Mouse (Mus musculus) gastrocnemius, postnatal 4 days (tissue): ENCODE data around the gene Dhdh. TPM values are rescaled to one million over a fixed set of nuclear protein-coding genes. Genes with fewer than 3 reads are reported as not detected.
"Not testable (repeated sequence)": the region's sequence is repeated elsewhere in the genome, so short reads cannot be mapped to it uniquely, and the experiment has no call there.

Experiments
- DNase-seq, 2 experiments: peaks; one replicate each; pipeline ENCODE4 v3.0.0; 2021 to 2022; ENCODE audit warnings: low spot score in 2 of 2, mixed read lengths in 2 of 2
- long read RNA-seq, 2 experiments: library from polyadenylated mRNA; stranded (forward); transcript quantifications; one replicate each; pipeline ENCODE4 v2.0.0; 2021
- total RNA-seq, 2 experiments: library from RNA; stranded (reverse); gene quantifications; 2 replicates each; pipeline ENCODE4 v1.2.3; 2021

The Dhdh gene
- total RNA-seq: 1 to 10 TPM; 8.3 TPM
- long read RNA-seq, experiment 1, full-length matches to known transcripts: 1 of 2 reads
- long read RNA-seq, experiment 1, partial matches to known transcripts: 1 of 2 reads
- long read RNA-seq, experiment 1, other reads (novel, unspliced or antisense): 0 of 2 reads
- long read RNA-seq, experiment 2: 0 reads

DNA sequence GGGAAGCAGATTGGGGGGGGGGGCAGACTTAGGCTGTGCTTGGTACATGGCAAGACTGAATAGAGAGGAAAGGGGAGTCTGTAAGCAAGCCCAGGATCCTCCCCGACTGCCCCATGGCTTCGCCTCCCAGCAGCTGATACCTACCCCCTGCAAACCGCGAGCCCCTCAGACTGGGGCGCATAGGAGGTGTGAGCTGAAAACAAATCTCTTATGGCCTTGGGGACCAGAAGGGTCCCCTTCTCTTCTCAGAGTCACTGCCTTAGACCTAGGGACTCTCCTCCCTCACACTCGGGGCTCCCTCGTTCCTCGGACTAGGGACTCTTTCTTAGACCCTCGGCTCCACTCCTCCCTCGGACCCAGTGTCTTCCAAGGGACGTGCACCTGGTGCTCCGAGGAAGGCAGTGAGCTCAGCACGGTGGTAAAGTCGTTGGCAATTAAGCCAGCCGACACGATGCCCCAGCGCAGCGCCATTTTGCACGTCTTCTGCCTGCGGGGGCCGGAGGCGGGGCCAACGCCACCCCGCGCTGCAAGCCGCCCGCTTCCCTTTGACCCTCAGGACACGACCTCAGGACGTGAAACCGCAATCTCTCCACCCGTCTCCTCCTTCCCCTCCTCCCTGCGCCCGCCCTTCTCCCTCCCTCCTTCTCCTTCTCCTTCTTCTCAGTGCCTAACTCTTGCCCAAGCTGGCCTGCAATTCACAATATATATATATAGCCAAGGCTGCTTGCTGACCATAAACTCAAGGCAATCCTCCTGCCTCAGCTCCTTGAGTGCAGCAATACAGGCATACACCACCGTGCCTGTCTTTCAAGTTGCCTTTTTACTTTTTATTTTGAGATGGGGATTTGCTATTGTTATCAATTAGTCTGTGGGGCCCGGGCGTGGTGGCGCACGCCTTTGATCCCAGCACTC, at the start of gene Dhdh:
Gene Dhdh, minus strand, starts transcription at position 513 of the 912 bp plus-strand sequence.
- peak in 1 of 2 experiments; percentile 58 for DNase-seq

- DNase-seq: no peak
These were observed 49.0 kb upstream of the Dhdh start for GRCm38 (mm10) chr7:45537602-45538001.

DNA sequence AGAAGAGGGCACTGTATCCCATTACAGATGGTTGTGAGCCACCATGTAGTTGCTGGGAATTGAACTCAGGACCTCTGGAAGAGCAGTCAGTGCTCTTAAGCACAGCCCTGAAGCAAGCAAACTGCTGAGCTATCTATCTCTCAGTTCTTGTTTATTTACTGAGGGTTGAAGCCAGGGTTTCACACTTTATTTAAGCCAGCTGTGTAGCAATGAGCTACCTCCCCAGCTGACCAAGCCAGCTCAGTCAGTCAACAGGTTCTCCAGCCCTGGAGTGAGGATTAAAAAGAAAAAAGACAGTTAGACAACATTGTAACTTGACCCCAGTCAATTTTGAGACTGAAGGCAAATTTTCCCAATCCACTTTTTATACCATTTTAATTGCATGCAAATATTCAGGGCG, 47.1 kb upstream of the Dhdh start:
- DNase-seq: no peak

DNA sequence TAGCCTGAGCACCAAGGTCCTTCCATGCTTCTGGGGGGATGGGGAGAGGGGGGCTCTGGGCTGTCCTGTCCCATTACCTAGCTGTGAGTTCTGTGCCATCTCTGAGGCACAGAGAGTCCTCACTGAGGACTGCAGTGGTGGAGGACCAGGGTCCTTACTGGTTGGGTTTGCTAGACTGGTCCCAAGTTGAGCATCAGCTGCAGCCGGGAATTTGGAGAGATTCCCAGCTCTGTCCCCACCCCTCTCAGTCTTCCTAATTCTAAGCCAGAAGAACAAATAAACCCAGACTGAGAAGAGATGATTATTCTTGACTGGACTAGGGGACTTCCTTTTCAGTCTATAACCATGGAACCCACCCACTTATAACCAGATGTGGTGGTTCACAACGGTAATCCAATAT, 42.0 kb upstream of the Dhdh start:
- DNase-seq: peak in 1 of 2 experiments; percentile 63

GRCm38 (mm10) chr7:45529461-45529860, 40.9 kb upstream of the Dhdh start:
- DNase-seq: peak in 1 of 2 experiments; percentile 53

- DNase-seq: not testable (repeated sequence)
These were observed 38.6 kb upstream of the Dhdh start for GRCm38 (mm10) chr7:45527169-45527568.

DNA sequence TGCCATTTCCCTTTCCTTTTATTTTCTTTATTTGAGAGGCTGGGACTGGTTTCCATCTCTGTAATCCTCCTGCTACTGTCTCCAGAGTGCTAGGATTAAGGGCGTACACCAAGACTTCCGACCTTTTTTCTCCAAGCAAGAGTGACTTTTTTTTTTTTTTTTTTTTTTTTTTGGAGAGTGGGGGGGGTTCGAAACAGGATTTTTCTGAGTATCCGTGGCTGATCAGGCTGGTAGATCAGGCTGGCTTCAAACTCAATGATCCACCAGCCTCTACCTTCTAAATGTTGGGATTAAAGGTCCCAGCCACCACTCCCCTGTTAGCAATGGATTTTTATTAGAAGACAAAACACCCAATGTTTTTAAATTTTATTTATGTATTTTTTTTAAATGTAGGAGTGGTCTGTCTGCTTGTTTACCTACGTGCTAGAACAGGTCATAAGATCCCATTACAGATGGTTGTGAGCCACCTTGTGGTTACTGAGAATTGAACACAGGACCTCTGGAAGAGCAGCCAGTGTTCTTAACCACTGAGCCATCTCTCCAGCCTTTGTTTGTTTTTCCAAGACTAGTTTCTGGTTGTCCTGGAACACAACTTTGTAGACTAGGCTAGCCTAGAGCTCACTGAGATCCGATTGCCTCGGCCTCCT, 38.0 kb upstream of the Dhdh start:
- DNase-seq: no peak

DNA sequence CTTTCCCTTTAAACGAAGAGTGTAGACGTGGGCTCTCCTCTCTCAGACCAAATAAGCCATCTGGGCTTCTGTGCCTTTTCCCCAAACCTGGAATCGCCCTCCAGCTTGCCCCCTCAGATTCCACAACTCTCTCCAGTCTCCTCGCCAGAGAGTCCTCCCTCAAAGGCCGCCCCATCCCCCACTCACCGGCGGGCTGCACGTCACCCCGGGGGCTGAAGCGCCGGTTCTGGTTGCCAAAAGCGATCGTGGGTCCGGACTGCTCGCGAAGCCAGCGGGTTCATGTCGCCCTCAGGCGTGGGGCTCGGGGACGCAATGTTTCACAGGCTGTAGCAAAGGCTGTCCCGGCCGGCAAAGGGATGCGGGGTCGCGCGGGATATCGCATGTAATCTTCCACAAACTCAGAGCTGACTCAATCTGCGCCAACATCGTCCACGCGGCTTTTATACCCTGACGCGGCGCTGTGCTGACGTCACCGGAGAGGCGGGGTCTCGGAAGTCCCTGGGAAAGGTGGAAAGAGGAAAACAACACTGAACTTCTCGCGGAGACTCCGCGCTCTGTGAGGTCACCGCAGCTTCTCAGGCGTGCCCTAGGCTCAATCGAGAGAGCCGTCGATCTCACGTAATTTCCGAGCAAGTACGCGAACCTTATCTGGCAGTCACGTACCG, 37.3 kb upstream of the Dhdh start, which contains the start of the genes Ppp1r15a and Plekha4:
Gene Ppp1r15a, minus strand, starts transcription at position 460 of the 665 bp plus-strand sequence.
Gene Plekha4, plus strand, starts transcription at position 522 of the 665 bp plus-strand sequence.
- peak; percentile 91 to 92 for DNase-seq

DNA sequence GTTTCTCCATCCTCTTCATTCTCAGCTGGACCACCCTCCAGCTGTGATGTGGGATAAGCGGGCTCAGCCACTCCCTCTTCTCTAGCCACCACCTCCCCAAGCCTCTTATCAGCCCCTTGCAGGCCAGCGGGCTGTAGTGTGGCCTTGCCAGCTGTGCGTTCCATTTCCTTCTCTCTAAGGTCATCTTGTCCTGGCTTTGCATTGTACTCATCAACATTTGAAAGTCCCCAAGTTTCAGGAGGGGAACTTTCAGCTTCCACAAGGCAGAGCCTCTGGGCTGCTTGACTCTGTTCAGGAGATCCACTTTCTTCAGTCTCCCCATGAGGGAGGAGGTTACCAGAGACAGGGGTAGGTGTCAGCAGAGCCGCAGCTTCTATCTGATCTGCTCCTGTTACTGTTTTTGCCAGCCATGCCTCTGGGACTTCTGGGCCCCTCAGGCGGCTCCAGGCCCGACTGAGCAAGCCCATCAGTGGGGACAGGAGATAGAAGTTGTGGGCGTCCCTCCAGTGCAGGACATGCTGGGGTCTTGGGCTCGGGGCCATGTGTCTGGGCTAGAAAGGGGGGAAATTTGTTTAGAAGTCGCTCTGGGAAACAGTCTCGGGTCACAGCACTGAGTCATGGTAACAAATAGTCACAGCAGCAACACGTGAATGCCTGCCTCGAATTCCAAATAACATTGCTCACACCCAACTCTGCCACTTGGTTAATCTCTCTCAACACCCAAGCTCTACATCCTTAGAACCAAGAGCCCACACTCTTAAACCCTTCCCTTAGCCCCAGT, 36.4 kb upstream of the Dhdh start:
- no peak for DNase-seq

DNA sequence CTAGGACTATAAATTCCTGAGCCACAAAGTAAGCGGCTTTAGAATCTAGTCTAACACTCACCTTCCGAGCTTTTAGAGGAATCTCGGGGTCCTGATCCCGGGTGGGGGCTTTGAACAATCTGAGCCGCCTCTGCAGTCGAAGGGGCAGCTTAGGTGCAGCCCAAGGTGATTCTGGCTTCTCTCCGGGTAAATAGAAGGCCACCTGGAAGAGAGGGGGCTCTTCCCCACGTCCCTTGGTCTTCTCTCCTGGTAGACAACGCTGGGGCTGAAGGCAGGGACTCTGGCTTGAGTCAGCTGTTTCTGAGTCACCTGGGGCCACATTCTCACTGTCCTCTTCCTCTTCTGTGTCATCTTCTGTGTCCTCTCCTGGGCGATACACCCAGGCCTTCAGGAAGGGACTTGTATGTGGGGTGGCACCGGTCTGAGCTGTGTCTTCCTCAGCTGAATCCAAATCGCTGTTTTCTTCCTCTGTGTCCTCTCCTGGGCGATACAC, 35.1 kb upstream of the Dhdh start:
- no peak for DNase-seq

DNA sequence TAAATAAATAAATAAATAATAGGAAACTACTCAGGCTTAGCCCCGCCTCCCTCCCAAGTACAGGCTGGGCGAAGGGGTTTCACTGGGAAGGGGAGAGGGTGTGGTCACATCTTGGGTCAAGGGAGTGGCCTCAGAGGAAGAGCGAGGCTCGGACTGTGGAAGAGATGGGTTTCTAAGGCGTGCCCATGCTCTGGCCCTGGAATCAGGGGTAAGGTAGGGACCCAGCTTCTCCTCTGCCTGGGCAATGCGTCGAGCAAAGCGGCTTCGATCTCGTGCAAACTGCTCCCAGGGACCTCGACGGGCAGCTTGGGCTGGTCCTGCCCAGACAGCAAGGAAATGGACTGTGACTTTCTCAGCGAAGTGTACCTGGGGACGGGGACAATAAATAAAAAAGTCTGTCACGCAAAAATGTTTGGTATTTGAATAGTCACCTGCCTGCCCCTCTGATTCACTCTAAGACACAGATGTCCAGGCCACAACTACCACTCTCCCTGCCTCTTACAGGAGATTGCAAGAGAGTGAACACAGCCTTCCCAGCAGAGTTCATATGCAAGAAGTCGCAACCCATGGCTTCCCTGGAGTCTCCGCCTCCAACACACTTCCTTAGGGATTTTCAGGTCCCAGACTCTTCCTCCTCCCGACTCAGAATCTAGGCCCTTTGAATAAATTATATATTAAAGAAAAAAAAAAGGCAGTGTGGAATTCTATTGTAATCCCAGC, 34.5 kb upstream of the Dhdh start:
- no peak for DNase-seq

GRCm38 (mm10) chr7:45522194-45522752, 33.7 kb upstream of the Dhdh start:
- DNase-seq: no peak

GRCm38 (mm10) chr7:45521728-45522184, 33.2 kb upstream of the Dhdh start:
- peak; percentile 53 to 84 for DNase-seq

DNA sequence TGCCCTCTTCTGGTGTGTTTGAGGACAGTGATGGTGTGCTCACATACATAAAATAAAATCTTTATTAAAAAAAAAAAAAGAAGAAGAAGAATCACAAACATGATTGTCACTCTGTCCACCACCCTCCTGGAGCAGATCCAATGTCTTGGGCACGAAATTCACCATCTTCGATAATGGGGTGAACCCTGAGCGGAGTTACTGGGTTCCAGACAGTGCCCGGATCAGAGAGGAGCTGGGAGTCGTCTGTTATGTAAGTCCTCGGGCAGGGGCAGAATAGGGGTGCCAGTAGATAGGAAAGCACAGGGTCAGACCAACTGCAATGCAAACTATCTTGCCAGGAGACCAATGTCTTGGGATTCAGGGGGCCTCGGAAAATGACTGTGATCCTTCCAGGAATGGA, 32.0 kb upstream of the Dhdh start:
- DNase-seq: no peak

GRCm38 (mm10) chr7:45519345-45520120, 30.9 kb upstream of the Dhdh start:
- DNase-seq: no peak

GRCm38 (mm10) chr7:45518618-45519017, 30.0 kb upstream of the Dhdh start:
- no peak for DNase-seq

- DNase-seq: not testable (repeated sequence)
These were observed 28.2 kb upstream of the Dhdh start for GRCm38 (mm10) chr7:45516846-45517245.

GRCm38 (mm10) chr7:45515436-45515835, 26.8 kb upstream of the Dhdh start:
- DNase-seq: no peak
